Mouse (Mus musculus): ENCODE data around the gene Gart. TPM values are rescaled to one million over a fixed set of nuclear protein-coding genes. Genes with fewer than 3 reads are reported as not detected.

The Gart gene
- polyA plus RNA-seq, 1 experiment: 173 TPM

- H3K36me3 ChIP-seq (replicated peaks; ENCODE audit: low read length): peaks cover 92% of the 10 kb centered on the region
- H3K4me1 ChIP-seq: peaks cover 23% of the 10 kb centered on the region
- H3K4me3 ChIP-seq (replicated peaks): no peak overlapping the region
- H3K9me3 ChIP-seq: no peaks in the 10 kb centered on the region
- TF ChIP-seq GATA1 (IDR thresholded peaks at IDR 0.05; ENCODE audit: borderline replicate concordance, low read length) (no peak), FLI1 (IDR thresholded peaks at IDR 0.05; ENCODE audit: low read length) (no peak)
- no peaks in the 10 kb centered on the region for H3K27me3 ChIP-seq (replicated peaks)
Measured at GRCm38 (mm10) chr16:91633641-91634040, 13.1 kb downstream of the Gart start.

GRCm38 (mm10) chr16:91632940-91633339 is 13.8 kb downstream of the Gart start:
- Histone ChIP-seq H3K9me3 (no peaks in the 10 kb centered on the region), H3K27me3 (replicated peaks) (no peaks in the 10 kb centered on the region), H3K4me3 (replicated peaks) (no peak overlapping the region), H3K4me1 (peaks cover 27% of the 10 kb centered on the region), H3K36me3 (replicated peaks; ENCODE audit: low read length) (peaks cover 92% of the 10 kb centered on the region)
- TF ChIP-seq FLI1 (IDR thresholded peaks at IDR 0.05; ENCODE audit: low read length) (no peak), GATA1 (IDR thresholded peaks at IDR 0.05; ENCODE audit: borderline replicate concordance, low read length) (no peak)

- no peak overlapping the region for H3K4me3 ChIP-seq (replicated peaks)
- H3K4me1 ChIP-seq: peaks cover 27% of the 10 kb centered on the region
- no peaks in the 10 kb centered on the region for H3K27me3 ChIP-seq (replicated peaks)
- H3K36me3 ChIP-seq (replicated peaks; ENCODE audit: low read length): peaks cover 92% of the 10 kb centered on the region
- H3K9me3 ChIP-seq: no peaks in the 10 kb centered on the region
- no peak for TF ChIP-seq FLI1 (IDR thresholded peaks at IDR 0.05; ENCODE audit: low read length)
- no peak for TF ChIP-seq GATA1 (IDR thresholded peaks at IDR 0.05; ENCODE audit: borderline replicate concordance, low read length)
Measured at GRCm38 (mm10) chr16:91632439-91632838, 14.3 kb downstream of the Gart start.

- TF ChIP-seq FLI1 (IDR thresholded peaks at IDR 0.05; ENCODE audit: low read length) (no peak), GATA1 (IDR thresholded peaks at IDR 0.05; ENCODE audit: borderline replicate concordance, low read length) (no peak)
- Histone ChIP-seq H3K4me3 (replicated peaks) (no peak overlapping the region), H3K27me3 (replicated peaks) (no peaks in the 10 kb centered on the region), H3K4me1 (peaks cover 27% of the 10 kb centered on the region), H3K36me3 (replicated peaks; ENCODE audit: low read length) (peaks cover 89% of the 10 kb centered on the region), H3K9me3 (no peaks in the 10 kb centered on the region)
Measured at GRCm38 (mm10) chr16:91630584-91630983, 16.2 kb downstream of the Gart start.

- Histone ChIP-seq H3K27me3 (replicated peaks) (no peaks in the 10 kb centered on the region), H3K4me3 (replicated peaks) (no peak overlapping the region), H3K9me3 (no peaks in the 10 kb centered on the region), H3K36me3 (replicated peaks; ENCODE audit: low read length) (peaks cover 89% of the 10 kb centered on the region), H3K4me1 (peaks cover 24% of the 10 kb centered on the region)
- no peak for TF ChIP-seq GATA1 (IDR thresholded peaks at IDR 0.05; ENCODE audit: borderline replicate concordance, low read length)
- TF ChIP-seq FLI1 (IDR thresholded peaks at IDR 0.05; ENCODE audit: low read length): no peak
Measured at GRCm38 (mm10) chr16:91629749-91630148, 17.0 kb downstream of the Gart start.

GRCm38 (mm10) chr16:91628673-91629072 is 18.1 kb downstream of the Gart start:
- Histone ChIP-seq H3K27me3 (replicated peaks) (no peaks in the 10 kb centered on the region), H3K9me3 (no peaks in the 10 kb centered on the region), H3K4me1 (peaks cover 22% of the 10 kb centered on the region), H3K36me3 (replicated peaks; ENCODE audit: low read length) (peaks cover 94% of the 10 kb centered on the region), H3K4me3 (replicated peaks) (no peak overlapping the region)
- no peak for TF ChIP-seq FLI1 (IDR thresholded peaks at IDR 0.05; ENCODE audit: low read length)
- TF ChIP-seq GATA1 (IDR thresholded peaks at IDR 0.05; ENCODE audit: borderline replicate concordance, low read length): no peak

- TF ChIP-seq GATA1 (IDR thresholded peaks at IDR 0.05; ENCODE audit: borderline replicate concordance, low read length) (no peak), FLI1 (IDR thresholded peaks at IDR 0.05; ENCODE audit: low read length) (no peak)
- H3K27me3 ChIP-seq (replicated peaks): no peaks in the 10 kb centered on the region
Measured at GRCm38 (mm10) chr16:91627831-91628230, 18.9 kb downstream of the Gart start.

GRCm38 (mm10) chr16:91623074-91623473 is 23.7 kb downstream of the Gart start:
- H3K36me3 ChIP-seq (replicated peaks; ENCODE audit: low read length): peaks cover 81% of the 10 kb centered on the region
- no peak overlapping the region for H3K4me3 ChIP-seq (replicated peaks)
- no peaks in the 10 kb centered on the region for H3K9me3 ChIP-seq
- H3K4me1 ChIP-seq: peaks cover 10% of the 10 kb centered on the region
- TF ChIP-seq GATA1 (IDR thresholded peaks at IDR 0.05; ENCODE audit: borderline replicate concordance, low read length) (no peak), FLI1 (IDR thresholded peaks at IDR 0.05; ENCODE audit: low read length) (no peak)
- H3K27me3 ChIP-seq (replicated peaks): no peaks in the 10 kb centered on the region

More at GRCm38 (mm10) chr16:91627831-91628230, 18.9 kb downstream of the Gart start:
- Histone ChIP-seq H3K4me3 (replicated peaks) (no peak overlapping the region), H3K36me3 (replicated peaks; ENCODE audit: low read length) (peaks cover 94% of the 10 kb centered on the region), H3K4me1 (peaks cover 21% of the 10 kb centered on the region), H3K9me3 (no peaks in the 10 kb centered on the region)

- H3K27me3 ChIP-seq (replicated peaks): peaks cover 4% of the 10 kb centered on the region
- H3K36me3 ChIP-seq (replicated peaks; ENCODE audit: low read length): peaks cover 63% of the 10 kb centered on the region
- no peaks in the 10 kb centered on the region for H3K9me3 ChIP-seq
- TF ChIP-seq GATA1 (IDR thresholded peaks at IDR 0.05; ENCODE audit: borderline replicate concordance, low read length) (no peak), FLI1 (IDR thresholded peaks at IDR 0.05; ENCODE audit: low read length) (no peak)
- H3K4me3 ChIP-seq (replicated peaks): no peak overlapping the region
- peaks cover 16% of the 10 kb centered on the region for H3K4me1 ChIP-seq
Measured at GRCm38 (mm10) chr16:91620991-91621390, 25.8 kb downstream of the Gart start.

- no peak for TF ChIP-seq GATA1 (IDR thresholded peaks at IDR 0.05; ENCODE audit: borderline replicate concordance, low read length)
- no peak for TF ChIP-seq FLI1 (IDR thresholded peaks at IDR 0.05; ENCODE audit: low read length)
- H3K36me3 ChIP-seq (replicated peaks; ENCODE audit: low read length): peaks cover 55% of the 10 kb centered on the region
- no peaks in the 10 kb centered on the region for H3K9me3 ChIP-seq
Measured at GRCm38 (mm10) chr16:91620185-91620584, 26.6 kb downstream of the Gart start.

More at GRCm38 (mm10) chr16:91620185-91620584, 26.6 kb downstream of the Gart start:
- Histone ChIP-seq H3K4me1 (peaks cover 16% of the 10 kb centered on the region), H3K27me3 (replicated peaks) (peaks cover 4% of the 10 kb centered on the region), H3K4me3 (replicated peaks) (no peak overlapping the region)
